Mouse (Mus musculus): ENCODE results near the gene Cish.
A peak's percentile ranks its signal among the peaks of the same experiment; 100 is the strongest.

The Cish gene

GRCm38 (mm10) chr9:107296016-107296040 lies at the start of gene Cish:
Gene Cish (plus strand): TSS chr9:107296026.
- DNase-seq (ENCODE audit: low spot score in 2 of 2), result no peak

GRCm38 (mm10) chr9:107246170-107246569 lies 49.7 kb upstream of the Cish start:
- DNase-seq (ENCODE audit: low spot score in 2 of 2), result no peak

- peak in 1 of 2 experiments; percentile 71 for DNase-seq (ENCODE audit: low spot score in 2 of 2)
Measured at GRCm38 (mm10) chr9:107249154-107249553, 46.7 kb upstream of the Cish start.

- DNase-seq (ENCODE audit: low spot score in 2 of 2), result peak in 1 of 2 experiments; percentile 64
Measured at GRCm38 (mm10) chr9:107250416-107251337, 45.1 kb upstream of the Cish start.

GRCm38 (mm10) chr9:107252164-107252563 lies 43.7 kb upstream of the Cish start:
- DNase-seq (ENCODE audit: low spot score in 2 of 2), result peak; percentile 77 to 83

GRCm38 (mm10) chr9:107254476-107254875 lies 41.4 kb upstream of the Cish start:
- peak; percentile 85 to 86 for DNase-seq (ENCODE audit: low spot score in 2 of 2)

- DNase-seq (ENCODE audit: low spot score in 2 of 2), result no peak
Measured at GRCm38 (mm10) chr9:107254925-107255324, 40.9 kb upstream of the Cish start.

- DNase-seq (ENCODE audit: low spot score in 2 of 2), result no peak
Measured at GRCm38 (mm10) chr9:107255596-107255995, 40.2 kb upstream of the Cish start.

- peak; percentile 81 to 90 for DNase-seq (ENCODE audit: low spot score in 2 of 2)
Measured at GRCm38 (mm10) chr9:107259571-107259970, 36.3 kb upstream of the Cish start.

GRCm38 (mm10) chr9:107260429-107260828 lies 35.4 kb upstream of the Cish start:
- no peak for DNase-seq (ENCODE audit: low spot score in 2 of 2)

GRCm38 (mm10) chr9:107260836-107261235 lies 35.0 kb upstream of the Cish start:
- no peak for DNase-seq (ENCODE audit: low spot score in 2 of 2)

GRCm38 (mm10) chr9:107261792-107262191 lies 34.0 kb upstream of the Cish start:
- no peak for DNase-seq (ENCODE audit: low spot score in 2 of 2)

GRCm38 (mm10) chr9:107262375-107262774 lies 33.5 kb upstream of the Cish start:
- no peak for DNase-seq (ENCODE audit: low spot score in 2 of 2)

- no peak for DNase-seq (ENCODE audit: low spot score in 2 of 2)
Measured at GRCm38 (mm10) chr9:107263912-107264311, 31.9 kb upstream of the Cish start.

GRCm38 (mm10) chr9:107264731-107265130 lies 31.1 kb upstream of the Cish start:
- no peak for DNase-seq (ENCODE audit: low spot score in 2 of 2)

GRCm38 (mm10) chr9:107267028-107267427 lies 28.8 kb upstream of the Cish start:
- no peak for DNase-seq (ENCODE audit: low spot score in 2 of 2)

- DNase-seq (ENCODE audit: low spot score in 2 of 2), result no peak
Measured at GRCm38 (mm10) chr9:107267721-107268402, 28.0 kb upstream of the Cish start.

GRCm38 (mm10) chr9:107269772-107270171 lies 26.1 kb upstream of the Cish start:
- DNase-seq (ENCODE audit: low spot score in 2 of 2), result no peak

GRCm38 (mm10) chr9:107271177-107271938 lies 24.5 kb upstream of the Cish start:
- no peak for DNase-seq (ENCODE audit: low spot score in 2 of 2)

- no peak for DNase-seq (ENCODE audit: low spot score in 2 of 2)
Measured at GRCm38 (mm10) chr9:107272284-107272683, 23.5 kb upstream of the Cish start.

- DNase-seq (ENCODE audit: low spot score in 2 of 2), result no peak
Measured at GRCm38 (mm10) chr9:107273184-107273583, 22.6 kb upstream of the Cish start.

- no peak for DNase-seq (ENCODE audit: low spot score in 2 of 2)
Measured at GRCm38 (mm10) chr9:107274751-107275150, 21.1 kb upstream of the Cish start.

GRCm38 (mm10) chr9:107275710-107276109 lies 20.1 kb upstream of the Cish start:
- no peak for DNase-seq (ENCODE audit: low spot score in 2 of 2)

All from right cerebral cortex, postnatal 36 days (tissue).